Mouse (Mus musculus): ENCODE results near the gene Capn11. TPM values are rescaled to one million over a fixed set of nuclear protein-coding genes. Genes with fewer than 3 reads are reported as not detected.

Capn11 gene
- polyA plus RNA-seq, 1 experiment from 2014 or later = 0.91 TPM

DNA sequence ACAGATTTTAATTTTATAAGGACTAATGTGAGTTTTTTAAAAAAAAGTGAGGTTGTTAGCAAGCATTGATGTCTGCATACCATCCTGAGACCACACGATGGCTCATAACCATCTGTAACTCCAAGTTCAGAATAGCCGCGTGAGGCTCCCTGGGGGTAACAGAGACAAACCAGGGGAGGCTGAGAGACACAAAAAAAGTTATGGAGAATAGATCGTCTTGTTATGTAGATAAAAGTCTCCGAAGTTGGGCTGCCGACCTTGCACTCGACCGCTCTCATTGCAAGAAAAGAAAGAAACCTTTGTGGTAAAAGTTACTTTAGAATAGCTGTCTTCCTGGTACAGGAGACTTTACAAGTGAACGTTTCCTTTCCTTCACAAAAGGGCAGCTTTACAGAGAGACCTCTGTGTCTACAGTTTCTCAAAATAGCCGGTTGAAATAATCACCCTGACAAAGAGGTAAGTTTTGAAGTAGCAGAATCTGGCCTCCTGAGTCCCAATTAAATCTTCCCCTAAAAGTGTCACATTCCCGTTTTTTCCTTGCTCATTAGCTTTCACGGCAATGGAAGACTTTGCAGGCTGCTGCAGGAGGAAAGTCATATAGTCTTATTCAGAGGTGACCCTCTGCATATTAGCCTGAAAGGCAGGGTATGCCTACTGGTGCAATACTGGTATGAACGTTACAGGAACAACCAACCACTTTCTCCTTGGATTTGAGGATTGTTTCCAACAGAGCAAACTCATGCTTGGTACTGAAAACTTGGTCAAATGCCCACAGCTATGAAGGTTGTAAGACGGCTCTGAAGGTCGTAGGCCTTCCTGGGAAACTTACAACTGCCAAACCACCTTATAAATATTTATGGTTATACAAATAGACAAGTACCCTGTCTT is 51.9 kb downstream of the Capn11 start:
- Histone ChIP-seq H3K4me3 (no peak overlapping the region), H3K4me2 (replicated peaks) (no peak overlapping the region), H3K9ac (no peak overlapping the region), H3K27ac (no peak overlapping the region), H3K27me3 (peaks cover 5% of the 10 kb centered on the region), H3K9me3 (no peaks in the 10 kb centered on the region), H3K36me3 (no peaks in the 10 kb centered on the region), H3K4me1 (peaks cover 6% of the 10 kb centered on the region; the same call in 1 of the 2 replicates)
- ATAC-seq (ENCODE audit: insufficient number of reproducible peaks, insufficient read depth, low FRiP score, low TSS enrichment) = no peak
- 69% methylated on average over 15 of the region's 15 CpGs for WGBS

DNA sequence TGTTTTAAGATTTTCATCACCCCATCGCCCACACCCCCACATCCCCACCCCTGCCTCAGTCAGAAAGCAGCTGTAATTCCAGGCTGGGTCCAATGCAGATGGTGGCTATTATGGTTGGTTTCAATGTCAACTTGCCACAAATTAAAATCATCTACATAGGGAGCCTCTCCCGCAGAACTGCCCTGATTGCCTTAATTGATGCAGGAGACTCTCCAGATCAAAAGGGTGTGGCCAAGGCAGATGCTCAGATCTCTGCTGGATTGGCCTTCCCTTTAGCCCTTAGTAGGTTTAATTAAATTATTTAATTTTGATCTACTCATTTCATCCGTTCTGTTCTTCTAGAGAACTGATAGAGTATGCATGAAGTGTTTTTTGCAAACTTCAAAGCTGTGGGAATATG is 56.1 kb downstream of the Capn11 start:
- Histone ChIP-seq H3K27me3 (peaks cover 28% of the 10 kb centered on the region), H3K4me2 (replicated peaks) (no peak overlapping the region), H3K9ac (no peak overlapping the region), H3K27ac (no peak overlapping the region), H3K4me1 (peaks cover 28% of the 10 kb centered on the region), H3K9me3 (no peaks in the 10 kb centered on the region), H3K36me3 (no peaks in the 10 kb centered on the region), H3K4me3 (no peak overlapping the region)
- whole genome bisulfite sequencing = 52% methylated on average over 3 of the region's 3 CpGs
- ATAC-seq (ENCODE audit: insufficient number of reproducible peaks, insufficient read depth, low FRiP score, low TSS enrichment) = no peak

DNA sequence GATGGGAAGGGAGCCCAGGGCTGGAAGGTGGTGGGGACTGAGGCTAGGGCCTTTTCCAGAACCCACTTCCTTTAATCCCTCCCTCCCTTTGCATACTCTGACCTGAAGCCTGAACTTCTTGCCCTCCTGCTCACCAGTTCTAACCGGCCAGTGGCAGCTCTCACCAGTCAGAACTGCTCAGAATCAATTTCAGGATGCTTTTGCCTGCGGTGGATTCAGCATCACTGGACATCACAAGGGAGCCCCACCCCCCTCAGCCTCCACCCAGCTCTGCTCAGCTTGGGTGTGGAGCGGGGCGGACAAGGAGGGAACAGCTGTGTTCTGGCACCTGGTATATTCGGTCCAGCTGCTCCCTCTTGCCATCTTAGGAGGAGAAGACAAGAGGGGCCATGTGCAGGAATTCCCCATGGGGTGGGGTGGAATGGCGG is 57.2 kb downstream of the Capn11 start, which contains the start of gene Mymx:
Mymx (minus strand) TSS at position 226 of the 428 bp plus-strand sequence.
- no peak within 1 kb of the TSS for H3K9ac ChIP-seq
- WGBS = 30% methylated on average over 6 of the region's 6 CpGs
- H3K27me3 ChIP-seq = peaks cover 31% of the 10 kb centered on the region
- ATAC-seq (ENCODE audit: insufficient number of reproducible peaks, insufficient read depth, low FRiP score, low TSS enrichment) = no peak
- H3K27ac ChIP-seq = no peak within 1 kb of the TSS
- no peaks in the 10 kb centered on the region for H3K36me3 ChIP-seq
- no peak within 1 kb of the TSS for H3K4me3 ChIP-seq
- no peak within 1 kb of the TSS for H3K4me2 ChIP-seq (replicated peaks)
- peaks cover 31% of the 10 kb centered on the region for H3K4me1 ChIP-seq
- H3K9me3 ChIP-seq = no peaks in the 10 kb centered on the region

DNA sequence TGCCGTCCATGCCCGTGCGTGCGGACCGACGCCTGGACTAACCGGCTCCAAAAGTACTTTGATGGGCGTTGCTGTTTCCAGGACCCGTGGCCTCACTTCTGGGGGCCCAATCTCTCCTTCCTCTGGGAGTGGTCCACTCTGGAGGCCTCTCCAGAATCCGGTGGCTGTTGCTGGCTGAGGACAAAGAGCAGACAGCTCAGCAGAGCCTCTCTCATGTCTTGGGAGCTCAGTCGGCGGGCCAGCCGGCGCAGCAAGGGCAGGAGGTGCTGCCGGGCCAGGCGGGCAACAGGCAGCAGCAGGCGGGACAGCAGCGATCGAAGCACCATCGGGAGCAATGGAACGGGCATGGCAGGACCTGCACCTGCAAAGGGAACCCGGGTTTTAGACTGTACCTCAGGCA is 57.8 kb downstream of the Capn11 start:
- no peak overlapping the region for H3K4me3 ChIP-seq
- no peaks in the 10 kb centered on the region for H3K36me3 ChIP-seq
- no peak for ATAC-seq (ENCODE audit: insufficient number of reproducible peaks, insufficient read depth, low FRiP score, low TSS enrichment)
- no peak overlapping the region for H3K27ac ChIP-seq
- no peak overlapping the region for H3K9ac ChIP-seq
- H3K9me3 ChIP-seq = no peaks in the 10 kb centered on the region
- peaks cover 33% of the 10 kb centered on the region for H3K4me1 ChIP-seq
- WGBS = 12% methylated on average over 22 of the region's 22 CpGs
- no peak overlapping the region for H3K4me2 ChIP-seq (replicated peaks)
- H3K27me3 ChIP-seq = peaks cover 31% of the 10 kb centered on the region

DNA sequence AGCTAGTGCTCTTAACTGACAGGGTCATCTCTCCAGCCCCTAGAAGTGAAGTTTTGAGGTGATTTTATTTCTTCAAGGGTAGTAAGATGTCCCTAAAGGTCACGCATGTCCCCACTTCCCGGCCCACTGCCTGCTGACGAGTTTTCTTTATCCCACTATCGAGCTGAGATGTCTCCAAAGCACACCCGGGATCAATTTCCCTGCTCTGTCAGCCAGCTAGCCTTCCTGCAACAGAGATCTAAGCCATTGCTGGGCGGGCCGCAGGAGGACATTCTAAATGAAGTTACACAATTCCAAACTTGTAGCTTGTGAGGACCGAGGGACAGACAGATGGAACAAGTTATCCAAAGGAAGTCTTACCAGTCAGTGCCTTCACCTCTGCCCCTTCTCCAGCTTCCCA is 58.9 kb downstream of the Capn11 start:
- Histone ChIP-seq H3K27me3 (peaks cover 39% of the 10 kb centered on the region), H3K36me3 (no peaks in the 10 kb centered on the region), H3K27ac (0 out of 2 replicates have a peak overlapping the region, but pooled peaks have one; percentile 19)

DNA sequence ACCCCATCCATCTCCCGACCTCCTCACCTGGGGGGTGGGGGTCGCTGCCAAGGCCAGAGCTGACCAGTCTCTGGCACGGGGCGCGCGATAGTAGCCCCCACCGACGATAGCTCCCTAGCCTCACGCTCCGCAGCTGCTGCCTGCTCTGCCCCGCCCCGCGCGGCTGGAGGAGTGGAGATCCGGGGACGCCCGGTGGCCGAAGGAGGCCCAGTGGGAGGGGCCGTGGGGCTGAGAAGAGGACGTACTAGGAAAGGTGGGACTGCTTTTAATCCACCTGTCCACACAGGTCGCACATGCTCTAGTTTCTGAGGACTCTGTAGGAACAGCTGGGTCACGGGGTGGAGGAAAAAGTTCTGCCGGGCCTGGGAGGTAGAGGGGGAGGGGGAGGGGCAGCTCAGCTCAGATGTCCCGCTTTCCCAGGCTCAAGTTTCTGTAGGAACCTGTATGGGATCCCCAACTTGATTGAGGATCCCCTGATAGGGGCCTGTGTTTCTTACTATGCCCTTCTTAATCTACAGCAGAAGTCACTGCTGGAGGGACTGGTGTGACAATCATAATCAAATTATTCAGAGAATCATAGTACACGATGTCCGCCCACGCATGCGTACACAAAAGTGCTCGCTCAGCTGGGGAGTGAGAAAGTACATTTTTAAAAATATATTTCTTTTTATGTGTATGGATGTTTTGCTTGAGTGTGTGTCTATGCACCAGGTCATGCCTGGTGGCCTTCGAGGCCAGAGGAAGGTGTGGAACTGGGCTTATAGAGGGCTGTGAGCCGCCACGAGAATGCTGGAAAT is 59.5 kb downstream of the Capn11 start, which contains the start of gene Slc29a1:
Slc29a1 (minus strand) TSS at position 161 of the 797 bp plus-strand sequence.
- 0 out of 2 replicates have a peak within 1 kb of the TSS, but pooled peaks have one; percentile 19 for H3K27ac ChIP-seq
- peaks cover 48% of the 10 kb centered on the region for H3K4me1 ChIP-seq
- no peaks in the 10 kb centered on the region for H3K9me3 ChIP-seq

More for the DNA sequence above, 58.9 kb downstream of the Capn11 start:
- H3K9me3 ChIP-seq = no peaks in the 10 kb centered on the region
- no peak overlapping the region for H3K4me2 ChIP-seq (replicated peaks)
- ATAC-seq (ENCODE audit: insufficient number of reproducible peaks, insufficient read depth, low FRiP score, low TSS enrichment) = no peak
- H3K4me1 ChIP-seq = peaks cover 42% of the 10 kb centered on the region
- 22% methylated on average over 8 of the region's 8 CpGs for WGBS
- H3K4me3 ChIP-seq = no peak overlapping the region
- no peak overlapping the region for H3K9ac ChIP-seq

DNA sequence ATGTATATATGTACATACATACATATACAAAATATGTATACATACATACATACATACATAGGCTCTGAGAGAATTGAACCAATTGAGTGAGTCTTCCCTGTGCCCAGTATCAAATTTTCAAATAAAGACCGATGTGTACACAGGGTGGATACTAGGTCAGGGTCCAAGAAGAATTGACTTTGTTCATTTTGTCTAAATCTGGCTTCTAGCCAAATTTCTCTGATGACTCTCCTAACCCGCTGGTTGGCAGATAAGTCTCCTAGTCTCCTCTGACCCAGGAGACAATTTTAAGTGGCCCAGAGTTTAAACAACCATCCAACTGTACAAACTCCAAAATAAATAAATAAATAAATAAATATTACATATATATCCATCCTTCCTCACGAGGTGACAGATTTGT is 60.2 kb downstream of the Capn11 start:
- Histone ChIP-seq H3K27me3 (peaks cover 51% of the 10 kb centered on the region), H3K9ac (no peak overlapping the region; the same call in 1 of the 2 replicates)

More for the DNA sequence above, 59.5 kb downstream of the Capn11 start, which contains the start of gene Slc29a1:
- 9% methylated on average over 32 of the region's 32 CpGs for WGBS
- peak within 1 kb of the TSS; percentile 38 for H3K9ac ChIP-seq
- peaks cover 45% of the 10 kb centered on the region for H3K27me3 ChIP-seq
- H3K36me3 ChIP-seq = no peaks in the 10 kb centered on the region
- peak within 1 kb of the TSS; percentile 34 for H3K4me3 ChIP-seq
- H3K4me2 ChIP-seq (replicated peaks) = peak within 1 kb of the TSS; percentile 65
- ATAC-seq (ENCODE audit: insufficient number of reproducible peaks, insufficient read depth, low FRiP score, low TSS enrichment) = no peak

DNA sequence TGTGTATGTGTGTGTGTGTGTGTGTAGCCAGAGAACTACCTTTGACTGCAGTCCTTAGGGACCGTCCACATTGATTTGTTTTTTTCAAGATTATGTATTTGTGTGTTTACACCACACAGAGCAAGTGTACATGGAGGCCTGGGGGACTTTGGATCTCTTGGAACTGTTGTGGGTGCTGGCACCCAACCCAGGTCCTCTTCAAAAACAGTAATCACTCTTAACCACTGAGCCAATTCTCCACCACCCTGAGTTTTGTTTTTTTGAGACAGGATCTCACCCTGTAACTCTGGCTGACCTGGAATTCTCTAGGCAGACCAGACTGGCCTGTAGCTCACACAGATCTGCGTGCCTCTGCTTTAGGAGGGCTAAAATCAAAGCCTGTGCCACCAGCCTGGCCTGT is 60.7 kb downstream of the Capn11 start:
- ATAC-seq (ENCODE audit: insufficient number of reproducible peaks, insufficient read depth, low FRiP score, low TSS enrichment) = no peak
- Histone ChIP-seq H3K27me3 (peaks cover 55% of the 10 kb centered on the region), H3K9ac (no peak overlapping the region), H3K4me3 (no peak overlapping the region), H3K4me2 (replicated peaks) (no peak overlapping the region), H3K36me3 (no peaks in the 10 kb centered on the region), H3K27ac (no peak overlapping the region), H3K4me1 (peaks cover 60% of the 10 kb centered on the region), H3K9me3 (no peaks in the 10 kb centered on the region)
- WGBS = 75% methylated on average over 2 of the region's 2 CpGs

More for the DNA sequence above, 60.2 kb downstream of the Capn11 start:
- 58% methylated on average over 3 of the region's 3 CpGs for whole genome bisulfite sequencing
- H3K4me1 ChIP-seq = peaks cover 55% of the 10 kb centered on the region
- peak overlapping the region; percentile 65 for H3K4me2 ChIP-seq (replicated peaks)
- no peak overlapping the region for H3K4me3 ChIP-seq
- H3K27ac ChIP-seq = no peak overlapping the region
- H3K36me3 ChIP-seq = no peaks in the 10 kb centered on the region
- ATAC-seq (ENCODE audit: insufficient number of reproducible peaks, insufficient read depth, low FRiP score, low TSS enrichment) = no peak
- no peaks in the 10 kb centered on the region for H3K9me3 ChIP-seq

DNA sequence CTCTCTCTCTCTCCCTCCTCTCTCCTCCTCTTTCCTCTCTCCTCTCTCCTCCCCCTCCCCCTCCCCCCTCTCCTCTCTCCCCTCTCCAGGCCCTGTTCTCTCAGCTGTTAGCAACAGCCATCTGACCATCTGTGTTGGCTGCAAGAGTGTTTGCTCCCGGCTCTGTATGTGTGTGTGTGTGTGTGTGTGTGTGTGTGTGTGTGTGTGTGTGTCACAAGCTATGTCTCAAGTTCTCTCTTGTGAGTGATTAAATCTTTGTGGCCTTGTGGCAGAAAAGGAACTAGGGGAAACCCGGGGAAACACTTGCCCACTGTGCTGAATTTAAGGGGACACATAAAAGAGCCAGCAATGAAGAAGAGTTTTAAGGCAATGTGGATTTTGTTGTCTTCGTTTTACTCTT is 61.3 kb downstream of the Capn11 start:
- ATAC-seq (ENCODE audit: insufficient number of reproducible peaks, insufficient read depth, low FRiP score, low TSS enrichment) = no peak
- Histone ChIP-seq H3K4me3 (no peak overlapping the region), H3K4me1 (peaks cover 66% of the 10 kb centered on the region), H3K36me3 (no peaks in the 10 kb centered on the region), H3K4me2 (replicated peaks) (no peak overlapping the region), H3K27me3 (peaks cover 55% of the 10 kb centered on the region), H3K27ac (no peak overlapping the region), H3K9ac (no peak overlapping the region), H3K9me3 (no peaks in the 10 kb centered on the region)
- WGBS = 26% methylated on average over 3 of the region's 3 CpGs

DNA sequence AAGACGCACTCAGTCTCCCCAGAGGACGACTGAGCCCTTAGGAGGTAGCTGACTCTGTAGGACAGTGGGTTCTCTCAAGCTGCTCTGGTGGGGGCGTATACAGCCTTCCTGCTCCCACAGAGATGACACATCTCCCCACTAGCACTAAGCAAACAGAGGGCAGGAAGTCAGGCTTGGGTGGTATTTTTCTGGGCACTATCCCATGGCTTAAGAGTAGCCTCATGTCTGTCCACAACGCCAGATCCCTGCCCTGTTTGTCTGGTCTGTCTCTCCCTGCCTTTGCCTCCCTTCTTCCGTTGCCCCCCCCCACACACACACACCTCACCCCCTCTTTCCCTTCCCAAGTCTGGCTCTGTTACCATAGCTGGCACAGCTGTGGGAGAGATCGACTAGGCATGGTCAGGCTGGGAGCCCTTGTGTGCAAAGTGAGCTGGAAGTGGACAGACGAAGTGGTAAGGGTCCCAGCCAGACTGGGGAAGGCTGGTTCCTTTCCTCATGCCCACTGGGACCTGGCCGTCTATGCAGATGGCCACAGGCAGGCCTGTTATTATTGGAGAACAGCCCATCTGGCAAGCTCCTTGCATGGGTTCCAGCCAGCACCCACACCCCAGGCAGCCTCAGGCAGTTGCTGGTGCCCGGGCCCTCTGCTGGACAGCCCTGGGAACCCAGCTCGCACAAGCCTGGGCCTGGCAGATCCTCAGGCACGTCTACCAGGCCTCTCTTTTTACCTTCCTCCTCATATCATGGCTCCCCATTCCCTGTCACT is 62.3 kb downstream of the Capn11 start:
- Histone ChIP-seq H3K36me3 (no peaks in the 10 kb centered on the region), H3K4me1 (peaks cover 70% of the 10 kb centered on the region), H3K27me3 (peaks cover 48% of the 10 kb centered on the region), H3K27ac (peak overlapping the region; percentile 51), H3K9ac (no peak overlapping the region), H3K9me3 (no peaks in the 10 kb centered on the region), H3K4me3 (no peak overlapping the region), H3K4me2 (replicated peaks) (no peak overlapping the region)
- WGBS = 26% methylated on average over 11 of the region's 11 CpGs
- 0 out of 2 replicates have a peak, but pooled peaks have one; percentile 19 for ATAC-seq (ENCODE audit: insufficient number of reproducible peaks, insufficient read depth, low FRiP score, low TSS enrichment)

Measured in embryonic facial prominence, embryonic 12.5 days (tissue).